Mouse (Mus musculus) brain, embryonic 18.5 days (tissue): ENCODE data around the gene Sell.
"Not testable (repeated sequence)": the region's sequence is repeated elsewhere in the genome, so short reads cannot be mapped to it uniquely, and the experiment has no call there.

Source experiments
- DNase-seq: peaks from one replicate; pipeline ENCODE4 v3.0.0-alpha.2; 2012; ENCODE audit warnings: low read depth, low spot score

Sell gene

GRCm38 (mm10) chr1:164061925-164062324 lies at the start of gene Sell:
Gene Sell, plus strand, starts transcription at chr1:164061982.
- no peak for DNase-seq

DNA sequence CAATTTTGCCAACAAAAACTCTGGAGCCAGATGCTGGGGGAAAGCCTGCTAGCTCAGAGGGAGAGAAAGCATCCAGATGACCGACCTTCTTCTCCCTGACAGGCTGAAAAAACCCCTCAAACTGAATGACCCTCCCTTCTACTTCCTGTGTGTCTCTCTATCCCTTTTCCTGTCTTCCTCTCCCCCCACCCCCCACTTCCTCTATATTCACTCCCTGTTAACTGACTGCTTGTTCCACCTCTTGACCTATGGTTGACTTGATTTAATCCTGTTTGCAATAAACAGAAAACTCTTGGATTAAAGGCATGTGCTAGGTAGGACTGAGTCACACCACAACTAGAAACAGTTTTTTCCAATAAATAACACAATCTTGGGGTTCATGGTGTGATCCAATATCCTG lies 47.2 kb upstream of the Sell start:
- no peak for DNase-seq

DNA sequence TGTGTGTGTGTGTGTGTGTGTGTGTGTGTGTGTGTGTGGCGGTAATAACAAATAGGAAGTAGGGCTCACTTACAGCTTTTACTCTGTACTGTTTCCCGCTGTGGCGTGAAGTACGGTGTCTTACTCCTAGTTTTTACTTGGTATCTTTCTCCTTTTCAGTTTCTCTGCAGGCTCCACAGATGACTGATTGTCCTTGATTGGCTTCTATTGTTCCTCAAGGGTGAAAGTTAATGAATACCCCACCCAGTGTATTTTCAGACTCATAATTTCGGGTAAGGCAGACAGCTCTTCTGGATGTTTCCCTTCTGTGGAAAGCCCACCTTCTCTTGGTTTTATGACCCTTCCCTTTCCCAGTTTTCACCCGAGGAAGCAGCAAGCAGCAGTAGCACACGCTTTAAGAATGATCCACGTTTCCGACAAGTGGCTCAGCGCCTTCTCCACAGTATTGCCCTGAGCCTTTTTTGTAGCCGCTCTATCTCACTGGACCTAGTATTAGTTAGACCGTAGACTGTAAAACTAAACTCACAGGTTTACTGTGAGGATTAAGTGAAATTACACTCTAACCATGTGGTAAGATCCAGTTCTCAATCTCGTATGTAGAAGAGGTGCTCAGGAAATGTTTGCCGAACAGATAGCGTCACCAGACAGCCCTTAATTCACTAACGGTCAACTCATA lies 43.4 kb upstream of the Sell start:
- DNase-seq = no peak

DNA sequence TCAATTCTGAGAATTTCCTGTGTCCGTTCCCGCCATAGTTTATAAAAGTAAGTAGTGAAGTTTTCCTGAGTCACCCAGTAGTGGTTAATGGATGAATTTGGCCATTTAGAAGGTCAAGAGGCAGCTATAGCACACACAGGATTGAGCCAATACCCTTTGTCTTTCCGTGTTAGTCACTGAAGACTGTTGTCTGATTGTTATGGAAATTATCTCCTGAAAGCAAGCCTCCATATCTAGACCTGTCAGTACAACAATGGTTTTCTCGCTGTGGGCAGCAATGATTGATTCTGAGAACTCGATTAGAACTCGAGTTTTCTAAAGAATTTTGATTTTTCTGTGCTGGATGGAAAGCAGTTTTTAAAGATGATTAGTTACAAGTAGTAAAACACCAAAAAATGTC lies 42.0 kb upstream of the Sell start:
- DNase-seq = no peak

DNA sequence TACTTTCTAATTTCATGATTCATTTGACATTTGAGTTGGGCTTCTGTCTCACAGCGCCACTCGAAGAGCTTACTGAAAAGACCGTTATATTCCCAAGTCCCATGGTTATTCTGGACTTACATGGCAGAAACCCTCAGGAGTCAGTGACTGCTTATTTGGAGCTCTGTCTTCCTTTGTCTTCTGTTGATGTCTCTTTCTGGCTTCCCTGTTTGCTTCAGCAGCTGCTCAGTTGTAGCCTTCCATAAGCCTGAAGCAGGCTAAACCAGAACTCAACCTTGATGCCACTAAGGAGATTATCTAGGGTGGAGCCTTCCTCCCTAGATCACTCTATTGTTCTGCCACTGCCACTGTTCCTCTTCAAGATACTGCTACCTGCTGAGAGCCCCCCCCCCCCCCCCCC lies 41.0 kb upstream of the Sell start:
- not testable (repeated sequence) for DNase-seq

- not testable (repeated sequence) for DNase-seq
Measured at GRCm38 (mm10) chr1:164022106-164022505, 39.7 kb upstream of the Sell start.

GRCm38 (mm10) chr1:164025685-164026084 lies 36.1 kb upstream of the Sell start:
- DNase-seq = no peak

DNA sequence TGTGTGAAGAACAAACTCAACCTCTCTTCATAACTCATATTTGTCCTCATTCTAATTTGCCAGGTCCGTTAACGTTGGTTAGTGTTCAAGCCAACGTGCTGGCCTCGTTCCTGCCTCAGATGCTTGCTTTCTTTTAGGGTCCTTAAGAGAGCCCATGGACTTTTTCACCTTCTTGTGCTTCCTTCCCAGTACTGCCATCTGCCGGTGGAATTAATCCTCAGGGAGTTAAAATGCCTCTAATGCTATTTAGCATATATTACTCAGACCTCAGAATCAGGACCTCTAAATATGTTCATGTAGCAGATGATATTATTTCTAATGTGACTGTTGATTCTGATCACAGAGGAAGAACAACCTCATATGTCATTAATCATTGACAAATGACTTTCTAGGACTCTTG lies 34.4 kb upstream of the Sell start:
- no peak for DNase-seq

DNA sequence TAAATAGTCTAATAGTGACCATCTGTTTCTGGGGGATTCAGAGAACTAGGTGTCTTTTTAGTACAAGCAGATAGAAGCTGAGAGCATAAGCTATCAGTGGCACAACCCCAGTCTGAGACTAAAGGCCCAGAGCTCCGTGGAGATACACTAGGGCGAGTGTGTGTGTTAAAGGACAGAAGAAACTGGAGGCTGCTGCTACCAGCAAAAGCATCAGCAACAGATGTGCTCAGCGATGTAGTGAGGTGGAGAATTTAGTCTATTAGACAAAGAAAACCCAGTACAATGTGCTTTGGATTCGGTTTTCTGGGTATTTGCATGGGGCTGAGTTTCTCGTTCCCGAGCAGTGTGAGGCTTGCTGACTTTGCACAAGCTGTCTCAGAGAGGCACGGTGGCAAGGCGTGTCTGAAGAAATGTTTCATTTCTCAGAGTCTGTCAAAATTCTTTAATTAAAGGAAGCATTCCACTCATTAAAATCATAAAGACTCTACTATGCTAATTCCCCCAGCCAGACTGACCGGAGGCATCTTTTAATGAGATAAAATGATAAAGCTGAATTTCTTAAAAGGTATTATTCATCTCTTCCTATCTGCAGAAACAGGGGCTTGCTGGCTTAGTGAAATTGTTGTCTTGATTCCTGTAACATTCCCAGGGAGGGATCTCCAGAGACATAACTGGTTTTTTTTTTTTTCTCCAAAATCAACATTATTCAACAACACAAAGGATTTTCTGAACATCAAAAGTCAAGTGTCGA lies 21.2 kb upstream of the Sell start:
- DNase-seq = no peak

- DNase-seq = no peak
Measured at GRCm38 (mm10) chr1:164043549-164043948, 18.2 kb upstream of the Sell start.

- no peak for DNase-seq
Measured at GRCm38 (mm10) chr1:164047934-164048333, 13.8 kb upstream of the Sell start, which contains the start of gene Sele. Gene Sele, plus strand, starts transcription at chr1:164048234.

DNA sequence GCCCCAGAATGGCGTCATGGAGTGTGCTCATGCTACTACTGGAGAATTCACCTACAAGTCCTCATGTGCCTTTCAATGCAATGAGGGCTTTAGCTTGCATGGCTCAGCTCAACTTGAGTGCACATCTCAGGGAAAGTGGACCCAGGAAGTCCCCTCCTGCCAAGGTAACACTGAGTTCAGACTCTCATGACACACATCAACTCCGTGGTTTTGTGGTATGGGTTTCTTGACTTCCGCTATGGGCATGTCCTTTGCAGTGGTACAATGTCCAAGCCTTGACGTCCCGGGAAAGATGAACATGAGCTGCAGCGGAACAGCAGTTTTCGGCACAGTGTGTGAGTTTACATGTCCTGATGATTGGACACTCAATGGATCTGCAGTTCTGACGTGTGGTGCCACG lies 8.2 kb upstream of the Sell start:
- DNase-seq = no peak

- no peak for DNase-seq
Measured at GRCm38 (mm10) chr1:164054800-164055199, 7.0 kb upstream of the Sell start.

- DNase-seq = no peak
Measured at GRCm38 (mm10) chr1:164060071-164060470, 1.7 kb upstream of the Sell start.

- no peak for DNase-seq
Measured at GRCm38 (mm10) chr1:164061278-164061677, 504 bp upstream of the Sell start.

- DNase-seq = no peak
Measured at GRCm38 (mm10) chr1:164062856-164063255, 1.1 kb downstream of the Sell start.

- DNase-seq = no peak
Measured at GRCm38 (mm10) chr1:164063745-164064144, 2.0 kb downstream of the Sell start.

- no peak for DNase-seq
Measured at GRCm38 (mm10) chr1:164069261-164069660, 7.5 kb downstream of the Sell start.

- no peak for DNase-seq
Measured at GRCm38 (mm10) chr1:164070461-164070860, 8.7 kb downstream of the Sell start.

- no peak for DNase-seq
Measured at GRCm38 (mm10) chr1:164071111-164071510, 9.3 kb downstream of the Sell start.

DNA sequence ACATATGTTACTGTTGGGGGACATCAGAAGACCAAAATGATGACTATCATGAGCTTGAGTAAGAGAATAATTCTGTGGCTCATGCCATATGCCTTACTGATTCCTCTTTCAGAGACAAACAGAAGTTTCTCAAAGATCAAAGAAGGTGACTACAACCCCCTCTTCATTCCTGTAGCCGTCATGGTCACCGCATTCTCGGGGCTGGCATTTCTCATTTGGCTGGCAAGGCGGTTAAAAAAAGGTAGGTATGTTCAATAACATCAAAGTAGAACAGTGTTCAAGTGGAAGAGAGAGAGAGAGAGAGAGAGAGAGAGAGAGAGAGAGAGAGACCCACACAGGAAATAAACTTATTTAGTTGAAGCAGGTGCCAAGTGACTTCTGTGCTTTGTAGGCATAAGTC lies 10.2 kb downstream of the Sell start:
- no peak for DNase-seq

DNA sequence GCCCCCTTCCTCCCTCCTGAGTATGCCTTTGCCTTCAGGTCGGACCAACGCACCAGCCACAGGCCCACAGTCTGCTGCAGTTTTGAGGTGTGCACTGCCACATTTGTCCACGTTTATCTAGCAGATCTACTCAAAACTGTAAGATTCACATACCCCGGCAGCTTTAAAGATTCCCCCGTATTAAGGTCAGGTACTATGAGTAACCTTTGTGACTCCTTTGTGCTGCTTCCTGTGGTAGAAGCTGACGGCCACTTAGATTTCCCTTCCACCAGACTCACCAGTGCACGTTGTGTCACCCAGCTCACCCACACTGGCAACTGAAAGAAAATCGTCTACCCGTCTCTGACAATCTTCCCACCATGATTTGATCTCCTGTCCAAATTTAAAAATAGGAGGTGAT lies 11.3 kb downstream of the Sell start:
- DNase-seq = no peak

DNA sequence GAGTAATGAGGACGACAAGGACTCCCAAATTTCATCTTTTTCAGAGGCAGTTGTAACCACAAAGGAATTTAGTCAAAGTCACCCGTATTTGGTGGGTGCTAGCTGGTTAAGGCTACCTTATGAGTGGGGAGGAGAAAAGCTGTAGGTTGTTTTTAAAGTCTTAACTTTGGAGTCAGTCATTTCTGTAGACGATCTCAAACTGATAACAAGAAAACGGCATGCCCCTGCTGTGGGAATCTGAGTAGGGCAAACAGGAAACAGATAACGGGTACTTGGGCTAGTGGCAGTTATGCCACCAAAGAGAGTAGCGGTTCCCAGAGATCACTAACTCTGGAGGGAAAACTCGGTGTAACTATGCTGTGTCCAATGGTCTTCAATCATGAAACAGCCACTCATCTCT lies 12.0 kb downstream of the Sell start:
- DNase-seq = no peak
